Mouse (Mus musculus) spleen, embryonic (tissue): ENCODE measurements at regions not wholly inside any gene's neighbourhood (a gene's known extent, or its start where the extent isn't known, plus 50 kb on each side); places are given as distances from the start of the nearest gene placed in this dataset.
"Not testable (repeated sequence)": the region's sequence is repeated elsewhere in the genome, so short reads cannot be mapped to it uniquely, and the experiment has no call there.

Experiments
- CTCF ChIA-PET: fragments of 350-600 bp; sonication (Branson Sonifier 250); formaldehyde crosslinking; loops from one replicate; lab custom pipeline; 2022; lab: Charles Lee

DNA sequence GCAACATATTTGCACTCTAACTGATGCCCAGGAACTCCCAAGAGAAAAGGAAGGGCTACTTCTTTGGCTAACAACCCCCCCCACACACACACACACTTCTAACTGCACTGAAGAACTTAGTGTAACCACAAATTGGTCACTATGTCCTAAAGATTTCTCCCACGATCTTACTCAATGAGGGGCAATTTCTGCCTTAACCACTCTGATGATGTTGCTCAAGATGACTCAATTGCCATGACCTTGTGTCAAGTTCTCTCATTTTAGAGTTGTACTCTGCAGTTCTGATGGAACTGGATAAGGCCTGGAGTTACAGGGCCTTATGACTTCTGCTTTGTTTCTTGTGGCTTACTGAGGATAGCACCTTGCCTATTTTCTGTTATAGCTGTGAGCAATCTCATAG lies 81.7 kb downstream of the Sem1 start:
- CTCF ChIA-PET, result no interaction called here

- CTCF ChIA-PET, result no interaction called here
Measured at GRCm38 (mm10) chr6:6496336-6496735, 82.1 kb downstream of the Sem1 start.

DNA sequence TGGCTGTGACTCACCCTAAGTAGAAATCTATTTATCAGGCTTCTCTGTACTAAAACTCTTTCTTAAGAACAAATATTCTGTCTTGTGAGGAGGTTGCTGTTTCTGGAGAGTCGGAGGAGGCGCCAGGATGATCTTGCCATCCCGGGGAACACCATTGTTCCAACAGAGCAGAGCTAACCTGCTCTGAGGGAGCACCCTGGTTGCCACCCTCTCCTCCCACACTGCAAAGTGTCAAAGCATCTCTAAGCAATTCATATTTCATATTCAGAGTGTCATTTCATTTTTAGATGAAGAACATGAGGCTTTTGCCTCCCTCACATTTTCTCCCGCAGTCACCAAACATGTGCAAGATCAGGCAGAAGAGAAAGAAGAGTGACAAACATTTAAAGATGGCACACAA lies 90.3 kb downstream of the Sem1 start:
- CTCF ChIA-PET, result no interaction called here

DNA sequence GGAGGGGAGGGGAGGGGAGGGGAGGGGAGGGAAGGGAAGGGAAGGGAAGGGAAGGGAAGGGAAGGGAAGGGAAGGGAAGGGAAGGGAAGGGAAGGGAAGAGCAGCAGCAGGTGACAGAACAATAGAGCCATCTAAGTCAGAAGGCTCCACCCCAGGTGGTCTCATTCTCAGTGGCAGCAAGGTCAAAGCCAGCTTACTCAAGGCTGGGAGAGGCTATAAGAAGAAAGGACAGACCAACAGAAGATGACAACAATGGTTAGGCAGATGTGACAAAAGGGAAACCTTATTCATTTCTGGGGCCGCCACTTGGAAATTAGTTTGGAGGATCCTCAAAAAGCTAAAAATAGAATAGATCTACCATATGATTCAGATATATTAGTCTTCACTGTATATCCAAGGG lies 96.9 kb downstream of the Sem1 start:
- CTCF ChIA-PET, result not testable (repeated sequence)

GRCm38 (mm10) chr6:6470397-6470796 lies 108.1 kb downstream of the Sem1 start:
- CTCF ChIA-PET, result no interaction called here

- CTCF ChIA-PET, result no interaction called here
Measured at GRCm38 (mm10) chr6:6467526-6467925, 110.9 kb downstream of the Sem1 start.

DNA sequence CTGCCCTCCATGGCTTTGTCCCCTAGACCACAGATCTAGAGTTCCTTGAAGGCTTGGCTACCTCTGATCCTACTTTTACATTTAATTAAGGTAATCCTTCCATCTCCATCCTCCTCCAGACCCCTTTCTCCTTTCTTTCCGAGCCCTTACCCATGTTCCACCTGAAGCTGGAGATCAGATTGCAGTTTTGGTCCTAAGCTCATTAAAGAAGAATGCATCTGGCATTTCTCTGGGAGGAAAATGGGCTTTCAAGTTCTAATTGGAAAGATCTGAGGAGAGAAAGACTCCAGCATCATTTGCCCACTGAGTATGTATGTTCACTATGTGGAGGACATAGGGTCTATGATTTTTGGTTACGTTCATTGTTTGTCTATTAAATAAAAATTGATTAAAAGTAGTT lies 112.2 kb downstream of the Sem1 start:
- CTCF ChIA-PET, result no interaction called here

- CTCF ChIA-PET, result no interaction called here
Measured at GRCm38 (mm10) chr6:6463807-6464470, 114.5 kb downstream of the Sem1 start.

DNA sequence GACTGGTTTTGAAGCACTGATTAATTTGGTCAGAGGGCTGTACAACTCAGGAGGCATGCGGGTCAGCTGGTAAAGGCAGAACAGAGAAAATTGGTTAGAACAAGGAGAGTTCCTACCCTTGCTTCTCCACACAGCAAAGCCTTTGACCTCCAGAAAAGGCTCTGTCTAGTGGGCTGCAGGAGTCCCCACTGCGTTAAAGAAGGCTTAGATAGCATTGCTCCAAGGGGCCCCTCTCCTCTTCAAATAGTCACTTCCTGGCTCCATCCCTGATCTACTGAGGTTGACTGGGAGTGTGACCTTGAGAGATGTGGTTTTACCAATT lies 118.6 kb downstream of the Sem1 start:
- CTCF ChIA-PET, result no interaction called here

- CTCF ChIA-PET, result no interaction called here
Measured at GRCm38 (mm10) chr6:6459006-6459917, 119.2 kb downstream of the Sem1 start.

- CTCF ChIA-PET, result no interaction called here
Measured at GRCm38 (mm10) chr6:6457726-6458125, 120.7 kb downstream of the Sem1 start.

DNA sequence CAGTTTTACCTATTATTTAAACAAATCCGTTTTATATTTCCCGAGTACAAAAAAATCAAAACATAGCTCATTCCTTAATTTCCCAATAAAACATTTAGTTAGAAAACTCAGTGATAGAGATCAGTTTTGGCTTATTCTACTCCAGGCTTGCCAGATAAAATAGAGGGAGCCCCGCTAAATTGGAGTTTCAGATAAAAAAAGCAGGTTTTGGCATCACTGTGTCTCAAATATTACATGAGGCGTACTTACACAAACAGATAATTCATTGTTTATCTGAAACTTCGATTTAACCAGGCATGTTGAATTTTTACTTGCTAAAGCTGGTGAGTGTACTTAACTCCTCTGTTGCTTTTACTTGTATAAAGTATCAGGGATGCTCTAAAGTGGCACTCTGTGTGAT lies 121.5 kb downstream of the Sem1 start:
- CTCF ChIA-PET, result no interaction called here

- CTCF ChIA-PET, result no interaction called here
Measured at GRCm38 (mm10) chr6:6455566-6455965, 122.9 kb downstream of the Sem1 start.

DNA sequence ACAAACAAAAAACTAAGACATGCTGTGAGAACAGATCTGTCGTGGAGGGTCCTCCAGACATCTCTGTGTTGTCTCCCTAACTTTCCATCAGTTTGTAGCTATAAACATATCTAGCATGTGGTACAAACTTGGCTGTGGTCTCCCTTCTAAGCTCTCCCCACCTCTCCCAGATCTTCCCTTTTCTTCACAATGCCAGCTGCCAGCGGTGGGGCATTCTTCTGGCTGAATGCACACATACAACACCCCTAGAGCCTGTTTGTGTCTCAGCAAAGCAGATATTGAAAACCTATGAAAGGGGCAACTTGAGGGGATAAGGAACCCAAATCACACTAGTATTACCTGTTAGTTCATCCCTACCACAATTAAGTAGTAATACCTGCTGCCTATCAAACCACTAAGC lies 124.1 kb downstream of the Sem1 start:
- CTCF ChIA-PET, result no interaction called here

- CTCF ChIA-PET, result no interaction called here
Measured at GRCm38 (mm10) chr6:6434855-6435254, 143.6 kb downstream of the Sem1 start.

- CTCF ChIA-PET, result no interaction called here
Measured at GRCm38 (mm10) chr6:6434261-6434802, 144.1 kb downstream of the Sem1 start.

DNA sequence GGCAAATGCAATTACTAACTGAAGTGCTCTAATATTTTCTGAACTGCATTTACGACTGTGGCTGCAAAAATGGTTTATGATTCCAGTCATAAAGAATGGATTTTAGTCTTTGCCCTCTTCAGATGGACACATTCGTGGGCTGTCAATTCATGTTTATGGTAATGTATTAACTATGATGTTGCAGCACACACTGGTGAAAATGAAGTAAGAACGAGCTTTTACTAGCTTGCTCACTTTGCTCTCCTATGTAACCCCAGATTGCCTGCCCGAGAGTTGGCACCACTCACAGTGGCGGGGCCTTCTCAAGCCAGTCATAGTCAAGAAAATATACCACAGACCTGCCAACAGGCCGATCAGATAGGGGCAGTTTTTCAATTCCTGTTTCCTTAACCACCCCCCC lies 145.3 kb downstream of the Sem1 start:
- CTCF ChIA-PET, result no interaction called here

GRCm38 (mm10) chr6:6414654-6415610 lies 163.5 kb downstream of the Sem1 start:
- CTCF ChIA-PET, result no interaction called here

DNA sequence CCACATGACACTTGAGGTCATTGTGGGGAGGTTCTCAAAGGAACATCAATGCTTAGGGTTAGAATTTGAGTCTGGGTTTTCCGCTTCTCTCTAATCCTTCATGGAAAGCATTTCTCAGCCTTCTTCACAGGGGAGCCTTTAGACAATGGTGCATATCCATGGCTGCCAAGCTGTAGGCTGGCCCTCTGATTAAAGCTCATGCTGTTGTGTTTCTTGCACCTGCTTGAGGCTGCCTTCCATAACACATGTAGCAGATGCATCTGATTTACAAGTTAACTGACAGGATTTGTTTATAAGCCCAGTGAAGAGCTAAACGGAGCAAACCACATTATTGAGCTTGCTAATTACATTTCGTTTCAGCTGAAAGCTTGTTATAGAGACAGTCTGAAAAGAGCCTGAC lies 180.5 kb downstream of the Sem1 start:
- CTCF ChIA-PET, result no interaction called here

GRCm38 (mm10) chr6:6389454-6390445 lies 172.8 kb upstream of the Slc25a13 start:
- CTCF ChIA-PET, result no interaction called here
